Mouse (Mus musculus) neural tube, embryonic 12.5 days (tissue): ENCODE data around the gene Acp7. TPM values are rescaled to one million over a fixed set of nuclear protein-coding genes. Genes with fewer than 3 reads are reported as not detected.
A peak's percentile ranks its signal among the peaks of the same experiment; 100 is the strongest.
"Not testable (repeated sequence)": the region's sequence is repeated elsewhere in the genome, so short reads cannot be mapped to it uniquely, and the experiment has no call there.

Experiments used
- ATAC-seq: fragments of 200-750 bp; cut with Nextera tagmentation; 2 replicates; pipeline ENCODE4 v1.8.0; 2017; ENCODE audit warnings: low read depth, mild to moderate bottlenecking, moderate TSS enrichment, moderate library complexity; ENCODE audit not compliant: low FRiP score
- H3K27ac ChIP-seq: fragments of 300-500 bp; sonication (generic); 2 replicates; pipeline ENCODE4 v1.5.1; 2016
- H3K27me3 ChIP-seq: fragments of 300-500 bp; sonication (generic); replicated peaks from 2 replicates; pipeline ENCODE4 v1.6.1; 2016; ENCODE audit warnings: mild to moderate bottlenecking
- H3K36me3 ChIP-seq: fragments of 300-500 bp; sonication (generic); 2 replicates; pipeline ENCODE4 v1.6.1; 2016; ENCODE audit warnings: mild to moderate bottlenecking
- H3K4me1 ChIP-seq: fragments of 300-500 bp; sonication (generic); 2 replicates; pipeline ENCODE4 v1.6.1; 2016
- H3K4me2 ChIP-seq: fragments of 300-500 bp; sonication (generic); replicated peaks from 2 replicates; pipeline ENCODE4 v1.6.1; 2016; ENCODE audit warnings: mild to moderate bottlenecking
- H3K4me3 ChIP-seq: fragments of 300-500 bp; sonication (generic); 2 replicates; pipeline ENCODE4 v1.5.1; 2016
- H3K9ac ChIP-seq: fragments of 300-500 bp; sonication (generic); 2 replicates; pipeline ENCODE4 v1.6.1; 2016; ENCODE audit warnings: mild to moderate bottlenecking
- H3K9me3 ChIP-seq: fragments of 300-500 bp; sonication (generic); 2 replicates; pipeline ENCODE4 v1.6.1; 2016; ENCODE audit warnings: mild to moderate bottlenecking
- WGBS: fragments of 180-500 bp; shearing (Covaris S2); methylation state at CpG from one replicate; pipeline ENCODE4 v1.1.7; 2016; 5-methylcytosine and 5-hydroxymethylcytosine counted together
- polyA plus RNA-seq: library from polyadenylated mRNA; unstranded; fragments of >200 nt; fragmentation: Nextera tagmentation; extraction: Ambion mirVana; gene quantifications from 2 replicates; pipeline ENCODE4 v1.2.1, GENCODE M21; 2016

Acp7 gene
- polyA plus RNA-seq, result not detected in 2 replicates

- Histone ChIP-seq H3K36me3 (no peaks in the 10 kb centered on the region), H3K27ac (no peak within 1 kb of the TSS), H3K4me2 (peak within 1 kb of the TSS; percentile 48), H3K4me1 (peaks cover 11% of the 10 kb centered on the region; the same call in 1 of the 2 replicates), H3K27me3 (peaks cover 41% of the 10 kb centered on the region), H3K9me3 (no peaks in the 10 kb centered on the region), H3K9ac (no peak within 1 kb of the TSS), H3K4me3 (peak within 1 kb of the TSS; percentile 19)
- no peak for ATAC-seq
- WGBS, result 31% methylated on average over 10 of the region's 10 CpGs
Observed at GRCm38 (mm10) chr7:28631073-28631472, at the start of gene Acp7. Gene Acp7 (minus strand): TSS chr7:28631332.

GRCm38 (mm10) chr7:28677624-28678023 lies 46.5 kb upstream of the Acp7 start:
- no peak overlapping the region for H3K9ac ChIP-seq
- no peaks in the 10 kb centered on the region for H3K27me3 ChIP-seq
- no peak overlapping the region for H3K4me2 ChIP-seq
- 89% methylated on average over 8 of the region's 8 CpGs for WGBS
- no peak overlapping the region for H3K4me3 ChIP-seq
- H3K36me3 ChIP-seq, result no peaks in the 10 kb centered on the region
- H3K9me3 ChIP-seq, result no peaks in the 10 kb centered on the region
- H3K4me1 ChIP-seq, result no peaks in the 10 kb centered on the region
- no peak for ATAC-seq
- no peak overlapping the region for H3K27ac ChIP-seq

GRCm38 (mm10) chr7:28676811-28677541 lies 45.8 kb upstream of the Acp7 start:
- Histone ChIP-seq H3K4me3 (no peak overlapping the region), H3K36me3 (no peaks in the 10 kb centered on the region), H3K9me3 (no peaks in the 10 kb centered on the region), H3K27me3 (no peaks in the 10 kb centered on the region), H3K4me1 (no peaks in the 10 kb centered on the region), H3K4me2 (no peak overlapping the region), H3K9ac (no peak overlapping the region), H3K27ac (no peak overlapping the region)
- WGBS, result 88% methylated on average over 13 of the region's 13 CpGs
- ATAC-seq, result no peak

- WGBS, result 42% methylated on average over 11 of the region's 11 CpGs
- Histone ChIP-seq H3K9me3 (no peaks in the 10 kb centered on the region), H3K4me3 (no peak overlapping the region), H3K36me3 (no peaks in the 10 kb centered on the region), H3K9ac (no peak overlapping the region), H3K4me1 (no peaks in the 10 kb centered on the region), H3K27me3 (no peaks in the 10 kb centered on the region), H3K4me2 (no peak overlapping the region), H3K27ac (no peak overlapping the region)
- ATAC-seq, result no peak
Observed at GRCm38 (mm10) chr7:28675746-28676145, 44.6 kb upstream of the Acp7 start.

GRCm38 (mm10) chr7:28674994-28675393 lies 43.9 kb upstream of the Acp7 start:
- no peak overlapping the region for H3K4me2 ChIP-seq
- H3K9ac ChIP-seq, result no peak overlapping the region
- no peak overlapping the region for H3K4me3 ChIP-seq
- no peak overlapping the region for H3K27ac ChIP-seq
- no peaks in the 10 kb centered on the region for H3K9me3 ChIP-seq
- H3K4me1 ChIP-seq, result no peaks in the 10 kb centered on the region
- 75% methylated on average over 9 of the region's 9 CpGs for WGBS
- no peaks in the 10 kb centered on the region for H3K27me3 ChIP-seq
- H3K36me3 ChIP-seq, result no peaks in the 10 kb centered on the region
- no peak for ATAC-seq

GRCm38 (mm10) chr7:28672786-28673185 lies 41.7 kb upstream of the Acp7 start:
- not testable (repeated sequence) for H3K4me2 ChIP-seq, ATAC-seq, H3K4me3 ChIP-seq, H3K9ac ChIP-seq, H3K36me3 ChIP-seq, H3K27ac ChIP-seq, H3K27me3 ChIP-seq, H3K9me3 ChIP-seq, H3K4me1 ChIP-seq
- WGBS, result 66% methylated on average over 5 of the region's 5 CpGs

GRCm38 (mm10) chr7:28672276-28672675 lies 41.1 kb upstream of the Acp7 start:
- ATAC-seq, result no peak
- no peaks in the 10 kb centered on the region for H3K27me3 ChIP-seq
- H3K36me3 ChIP-seq, result no peaks in the 10 kb centered on the region
- no peak overlapping the region for H3K4me3 ChIP-seq
- no peak overlapping the region for H3K9ac ChIP-seq
- H3K4me2 ChIP-seq, result no peak overlapping the region
- H3K4me1 ChIP-seq, result no peaks in the 10 kb centered on the region
- no peak overlapping the region for H3K27ac ChIP-seq
- WGBS, result 91% methylated on average over 5 of the region's 5 CpGs
- no peaks in the 10 kb centered on the region for H3K9me3 ChIP-seq

GRCm38 (mm10) chr7:28671172-28671571 lies 40.0 kb upstream of the Acp7 start:
- Histone ChIP-seq H3K4me2 (no peak overlapping the region), H3K4me3 (no peak overlapping the region), H3K9ac (no peak overlapping the region), H3K27ac (no peak overlapping the region), H3K27me3 (no peaks in the 10 kb centered on the region), H3K9me3 (no peaks in the 10 kb centered on the region), H3K36me3 (no peaks in the 10 kb centered on the region), H3K4me1 (peaks cover 1% of the 10 kb centered on the region; the same call in 1 of the 2 replicates)
- WGBS, result 71% methylated on average over 4 of the region's 4 CpGs
- no peak for ATAC-seq

- H3K36me3 ChIP-seq, result no peaks in the 10 kb centered on the region
- peak overlapping the region; percentile 35 for H3K4me2 ChIP-seq
- H3K27me3 ChIP-seq, result no peaks in the 10 kb centered on the region
- 37% methylated on average over 15 of the region's 15 CpGs for WGBS
- no peak overlapping the region for H3K4me3 ChIP-seq
- H3K9ac ChIP-seq, result no peak overlapping the region; the same call in 1 of the 2 replicates
- H3K9me3 ChIP-seq, result no peaks in the 10 kb centered on the region
- H3K4me1 ChIP-seq, result peaks cover 8% of the 10 kb centered on the region
- no peak for ATAC-seq
- H3K27ac ChIP-seq, result no peak overlapping the region
Observed at GRCm38 (mm10) chr7:28665620-28666579, 34.8 kb upstream of the Acp7 start.

GRCm38 (mm10) chr7:28656430-28656829 lies 25.3 kb upstream of the Acp7 start:
- Histone ChIP-seq H3K4me2 (no peak overlapping the region), H3K27ac (no peak overlapping the region), H3K27me3 (no peaks in the 10 kb centered on the region), H3K4me1 (no peaks in the 10 kb centered on the region), H3K9me3 (no peaks in the 10 kb centered on the region), H3K4me3 (no peak overlapping the region), H3K36me3 (no peaks in the 10 kb centered on the region), H3K9ac (no peak overlapping the region)
- no peak for ATAC-seq
- WGBS, result 42% methylated on average over 4 of the region's 4 CpGs

GRCm38 (mm10) chr7:28651157-28651556 lies 20.0 kb upstream of the Acp7 start:
- Histone ChIP-seq H3K27me3 (no peaks in the 10 kb centered on the region), H3K4me3 (no peak overlapping the region), H3K4me2 (no peak overlapping the region), H3K9ac (no peak overlapping the region), H3K4me1 (no peaks in the 10 kb centered on the region), H3K9me3 (no peaks in the 10 kb centered on the region), H3K27ac (no peak overlapping the region), H3K36me3 (no peaks in the 10 kb centered on the region)
- WGBS, result 96% methylated on average over 2 of the region's 2 CpGs
- ATAC-seq, result no peak

GRCm38 (mm10) chr7:28647016-28647415 lies 15.9 kb upstream of the Acp7 start:
- no peaks in the 10 kb centered on the region for H3K4me1 ChIP-seq
- H3K27me3 ChIP-seq, result no peaks in the 10 kb centered on the region
- no peak overlapping the region for H3K4me2 ChIP-seq
- ATAC-seq, result no peak
- H3K9me3 ChIP-seq, result no peaks in the 10 kb centered on the region
- WGBS, result 61% methylated on average over 7 of the region's 7 CpGs
- H3K4me3 ChIP-seq, result no peak overlapping the region
- no peaks in the 10 kb centered on the region for H3K36me3 ChIP-seq
- H3K9ac ChIP-seq, result no peak overlapping the region
- no peak overlapping the region for H3K27ac ChIP-seq
